Mouse (Mus musculus): ENCODE measurements around the gene Bace2.

- TF ChIP-seq CTCF (conservative IDR thresholded peaks at IDR 0.05; ENCODE audit: insufficient read depth, insufficient read length, low read depth, low read length) = no peak
- TF ChIP-seq POLR2A (IDR thresholded peaks at IDR 0.05; ENCODE audit: low read depth, low read length) = no peak
These were observed 118.1 kb downstream of the Bace2 start for GRCm38 (mm10) chr16:97474671-97475070.
